Mouse (Mus musculus) erythroblast, adult 5-6 weeks (primary cell): ENCODE data around the gene Iqcb1. TPM values are rescaled to one million over a fixed set of nuclear protein-coding genes. Genes with fewer than 3 reads are reported as not detected.
"Not testable (repeated sequence)": the region's sequence is repeated elsewhere in the genome, so short reads cannot be mapped to it uniquely, and the experiment has no call there.

ENCODE experiments used
- ATAC-seq: replicated peaks from 2 replicates; pipeline ENCODE4 v1.8.0; 2016; ENCODE audit warnings: moderate number of reproducible peaks, mild to moderate bottlenecking, moderate TSS enrichment, inconsistent platforms; ENCODE audit not compliant: poor library complexity, low FRiP score, severe bottlenecking
- total RNA-seq, 2 experiments: library from RNA; stranded (forward) in 1 of 2; stranded (reverse) in 1 of 2; fragments of 150-400 nt in 1 of 2; fragments of 200-764, 138-1000 nt in 1 of 2; gene quantifications; 2 replicates each; pipeline versions ENCODE4 v1.2.3 to v1.2.4; 2015 to 2017; ENCODE audit warnings: low replicate concordance in 2 of 2

Gene Iqcb1
- total RNA-seq (2015; ENCODE audit: low replicate concordance) (1.7 TPM in 1 of 2 replicates, not detected in the other), total RNA-seq (2017; ENCODE audit: low replicate concordance) (1.7 and 3.9 TPM in 2 replicates)

- ATAC-seq: peak; percentile 99
Measured at GRCm38 (mm10) chr16:36828054-36828786, at the start of gene Iqcb1. TSS of gene Iqcb1 (plus strand) at chr16:36828385.

GRCm38 (mm10) chr16:36784146-36784545, 44.0 kb upstream of the Iqcb1 start:
- ATAC-seq: no peak

GRCm38 (mm10) chr16:36784594-36785313, 43.4 kb upstream of the Iqcb1 start, which contains the start of gene Slc15a2:
TSS of gene Slc15a2 (minus strand) at chr16:36784962.
- no peak for ATAC-seq

- no peak for ATAC-seq
Measured at GRCm38 (mm10) chr16:36786466-36786865, 41.7 kb upstream of the Iqcb1 start.

DNA sequence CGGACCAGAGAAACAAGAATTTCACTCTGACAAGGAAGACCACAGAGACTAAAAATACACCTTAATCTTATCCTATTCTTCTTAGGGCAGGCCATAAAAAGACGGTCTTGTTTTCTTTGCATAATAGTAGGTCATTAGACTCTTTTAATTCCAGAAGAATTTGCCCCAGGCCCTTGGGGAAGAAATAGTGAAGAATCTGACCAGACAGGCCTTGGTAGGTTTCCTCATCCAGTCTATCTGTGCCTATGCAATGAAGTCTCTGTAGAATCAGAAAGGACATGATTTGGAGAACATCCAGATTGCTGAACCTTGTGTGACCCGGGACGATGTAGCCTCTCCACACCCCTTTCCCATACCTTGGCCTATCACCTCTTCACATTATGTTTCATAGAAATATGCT, 38.0 kb upstream of the Iqcb1 start:
- no peak for ATAC-seq

- no peak for ATAC-seq
Measured at GRCm38 (mm10) chr16:36794976-36795375, 33.2 kb upstream of the Iqcb1 start.

GRCm38 (mm10) chr16:36798334-36798733, 29.9 kb upstream of the Iqcb1 start:
- no peak for ATAC-seq

GRCm38 (mm10) chr16:36802361-36802760, 25.8 kb upstream of the Iqcb1 start:
- ATAC-seq: no peak; the same call in 1 of the 2 replicates

GRCm38 (mm10) chr16:36808616-36809015, 19.6 kb upstream of the Iqcb1 start:
- no peak for ATAC-seq

- no peak for ATAC-seq
Measured at GRCm38 (mm10) chr16:36813680-36814079, 14.5 kb upstream of the Iqcb1 start.

DNA sequence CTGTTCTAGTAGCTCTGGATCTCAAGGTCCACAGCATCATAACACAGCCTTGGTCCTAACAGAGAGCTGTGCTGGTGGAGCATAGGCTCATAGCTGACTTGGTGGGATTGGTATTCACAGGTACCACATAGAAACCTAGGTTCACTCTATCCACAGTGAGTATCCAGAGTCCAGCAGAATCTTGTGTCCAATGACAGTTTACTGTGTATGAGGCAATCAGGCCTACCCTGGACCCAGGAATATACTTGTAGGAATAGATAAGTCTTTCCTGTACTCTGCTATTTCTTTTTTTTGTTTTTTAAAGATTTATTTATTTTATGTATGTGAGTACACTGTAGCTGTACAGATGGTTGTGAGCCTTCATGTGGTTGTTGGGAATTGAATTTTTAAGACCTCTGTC, 11.3 kb upstream of the Iqcb1 start:
- no peak for ATAC-seq

DNA sequence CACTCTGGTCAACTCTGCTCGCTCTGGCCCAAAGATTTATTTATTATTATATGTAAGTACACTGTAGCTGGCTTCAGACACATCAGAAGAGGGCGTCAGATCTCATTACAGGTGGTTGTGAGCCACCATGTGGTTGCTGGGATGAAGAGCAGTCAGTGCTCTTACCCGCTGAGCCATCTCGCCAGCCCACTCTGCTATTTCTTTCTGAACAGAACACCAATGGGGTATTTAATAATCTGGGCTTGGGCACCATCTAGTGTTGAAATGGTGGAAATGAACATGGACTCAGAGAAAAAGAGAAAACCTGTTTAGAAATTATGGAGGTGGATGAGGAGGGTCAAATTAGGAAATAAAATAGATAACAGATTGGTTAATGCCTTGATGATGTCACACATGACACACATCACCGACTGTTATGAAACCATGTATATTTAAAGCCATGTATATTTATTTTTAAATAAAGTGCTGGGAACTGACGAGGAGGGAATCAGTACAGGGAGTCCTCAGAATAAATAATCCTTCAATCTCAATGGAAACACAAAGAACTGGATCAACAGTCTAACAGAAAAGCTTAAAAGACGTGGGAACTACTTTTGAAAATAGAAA, 10.8 kb upstream of the Iqcb1 start:
- ATAC-seq: peak; percentile 81

GRCm38 (mm10) chr16:36820016-36820415, 8.2 kb upstream of the Iqcb1 start:
- no peak for ATAC-seq

GRCm38 (mm10) chr16:36820747-36821146, 7.4 kb upstream of the Iqcb1 start:
- ATAC-seq: no peak

DNA sequence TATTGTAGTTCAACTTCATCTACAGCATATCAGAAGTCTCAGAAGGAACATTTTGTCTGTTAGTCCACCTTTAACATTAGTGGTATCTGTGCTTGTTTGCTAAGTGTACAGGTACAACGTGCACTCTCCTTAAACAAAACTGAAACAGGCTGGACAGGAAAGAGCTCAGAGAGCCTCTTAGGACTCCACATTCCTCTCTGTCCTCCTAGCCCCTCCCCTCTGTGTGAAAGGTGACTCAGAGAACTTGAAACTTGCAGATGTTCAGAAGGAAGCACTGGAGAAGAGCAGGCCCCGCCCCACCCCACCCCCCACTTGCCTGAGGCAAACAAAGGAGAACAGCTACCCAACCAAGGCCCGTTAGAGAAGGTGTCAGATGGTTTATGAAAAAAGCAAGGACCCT, 6.7 kb upstream of the Iqcb1 start:
- no peak for ATAC-seq

- peak; percentile 81 for ATAC-seq
Measured at GRCm38 (mm10) chr16:36827611-36828053, 553 bp upstream of the Iqcb1 start.

DNA sequence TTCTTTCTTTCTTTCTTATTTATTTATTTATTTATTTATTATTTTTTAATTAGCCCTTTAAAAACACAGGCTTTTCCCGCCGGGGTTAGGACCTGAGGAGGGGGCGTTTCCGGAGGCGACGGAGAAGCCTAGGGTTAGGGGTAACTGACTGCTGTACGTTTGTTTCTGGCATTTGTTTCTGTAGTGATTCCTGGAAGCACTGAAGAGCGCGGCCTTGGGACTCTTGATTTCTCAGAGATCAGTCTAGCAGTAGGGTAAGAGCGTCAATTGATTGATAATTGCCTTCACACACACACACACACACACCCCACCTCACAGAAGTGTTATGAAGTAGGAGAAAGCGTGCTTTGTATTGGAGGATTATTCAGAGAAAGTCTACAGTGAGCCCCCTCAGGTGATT, 635 bp downstream of the Iqcb1 start:
- ATAC-seq: no peak

DNA sequence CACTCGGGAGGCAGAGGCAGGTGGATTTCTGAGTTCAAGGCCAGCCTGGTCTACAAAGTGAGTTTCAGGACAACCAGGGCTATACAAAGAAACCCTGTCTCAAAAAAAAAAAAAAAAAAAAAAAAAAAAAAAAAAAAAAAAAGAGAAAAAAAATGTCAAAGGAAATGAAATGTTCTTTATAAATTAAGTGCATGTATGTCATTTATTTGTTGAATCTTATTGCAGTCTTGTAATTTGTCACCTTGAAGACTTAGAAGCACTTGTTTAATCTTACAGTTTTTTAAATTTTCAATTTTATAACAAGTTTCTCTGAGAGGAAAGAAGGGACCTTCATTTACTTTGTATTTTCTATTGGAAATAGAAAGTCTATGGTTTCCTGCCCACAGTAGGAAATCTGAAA, 18.7 kb downstream of the Iqcb1 start:
- not testable (repeated sequence) for ATAC-seq

- ATAC-seq: no peak
Measured at GRCm38 (mm10) chr16:36851202-36851601, 23.0 kb downstream of the Iqcb1 start.

- no peak for ATAC-seq
Measured at GRCm38 (mm10) chr16:36863585-36863984, 35.4 kb downstream of the Iqcb1 start.

GRCm38 (mm10) chr16:36869442-36869841, 41.3 kb downstream of the Iqcb1 start:
- ATAC-seq: no peak
